Comparison of ENCODE assay signal across 7 mouse cellular contexts in genomic region chr10:88826188-88826946, GRCm38 (mm10). TPM values are rescaled to one million over a fixed set of nuclear protein-coding genes. Genes with fewer than 3 reads are reported as not detected.
DNase-seq lines count a peak whose midpoint lies in the region; ATAC-seq lines count a peak whose summit lies in the region.

Utp20 (minus strand) TSS chr10:88826804.

- peak within 1 kb of the TSS; percentile 75 for H3K4me3 ChIP-seq in intestine, embryonic 15.5 days (replicated peaks)
- peak within 1 kb of the TSS; percentile 92 for H3K4me3 ChIP-seq in midbrain, embryonic 10.5 days

- no peaks in the 10 kb centered on the region for H3K27me3 ChIP-seq in intestine, embryonic 15.5 days (replicated peaks)
- no peaks in the 10 kb centered on the region for H3K27me3 ChIP-seq in midbrain, embryonic 10.5 days (ENCODE audit: low read depth, poor library complexity, severe bottlenecking)

- H3K4me2 ChIP-seq in intestine, embryonic 15.5 days (replicated peaks): peak within 1 kb of the TSS; percentile 73

- peak; percentile 99 for ATAC-seq in intestine, embryonic 15.5 days

- peak within 1 kb of the TSS; percentile 64 for H3K9ac ChIP-seq in intestine, embryonic 15.5 days

- WGBS in intestine, embryonic 15.5 days: under 1% methylated on average over 44 of the region's 44 CpGs
- WGBS in midbrain, embryonic 10.5 days: 0% methylated on average over 44 of the region's 44 CpGs

- H3K36me3 ChIP-seq in intestine, embryonic 15.5 days: 0 out of 2 replicates have a peak, but pooled peaks cover 4% of the 10 kb centered on the region
- peaks cover 35% of the 10 kb centered on the region for H3K36me3 ChIP-seq in midbrain, embryonic 10.5 days

- intact Hi-C loops in gastrocnemius, postnatal 36 days (cut with DNase I): loop anchor here (10.0 kb wide), 1 partner anchor 452 kb away; the partner anchor contains the start of genes Dram1 and Gnptab
- intact Hi-C loops in left cerebral cortex, postnatal 25 days (cut with DNase I): loop anchor here (5.0 to 10.0 kb wide), 2 partner anchors 92 to 156 kb away; partner anchors contain the start of gene Arl1

- DNase-seq in adrenal gland, adult 18-20 months (ENCODE audit: low spot score in 2 of 2): peak; percentile 77 to 78
- DNase-seq in embryo, embryonic 11 days: peak; percentile 93
- peak; percentile 64 to 67 for DNase-seq in gastrocnemius, postnatal 36 days
- peak; percentile 88 to 89 for DNase-seq in left cerebral cortex, postnatal 25 days (ENCODE audit: low spot score in 2 of 2)
- DNase-seq in midbrain, embryonic 10.5 days (ENCODE audit: low spot score): peak; percentile 85
- peak; percentile 78 for DNase-seq in right cerebral cortex, postnatal 4 days

- H3K27ac ChIP-seq in intestine, embryonic 15.5 days: no peak within 1 kb of the TSS
- H3K27ac ChIP-seq in midbrain, embryonic 10.5 days (replicated peaks): peak within 1 kb of the TSS; percentile 82

- H3K9me3 ChIP-seq in intestine, embryonic 15.5 days: no peaks in the 10 kb centered on the region
- no peaks in the 10 kb centered on the region for H3K9me3 ChIP-seq in midbrain, embryonic 10.5 days (replicated peaks)

- no peaks in the 10 kb centered on the region for H3K4me1 ChIP-seq in intestine, embryonic 15.5 days (replicated peaks)
- H3K4me1 ChIP-seq in midbrain, embryonic 10.5 days: peaks cover 13% of the 10 kb centered on the region

RNA-seq across cellular contexts. Expression of gene Utp20, which starts in this region (rescaled TPM):
- total RNA-seq in adrenal gland, adult 18-20 months (2021): 10 to 100 TPM; 22.6 to 29.1 TPM
- total RNA-seq in gastrocnemius, postnatal 36 days (2021): 10 to 100 TPM in 1 of 2 experiments, 1 to 10 TPM in 1; 9.8 to 10.5 TPM
- 15.5 and 15.9 TPM in 2 replicates for polyA plus RNA-seq in intestine, embryonic 15.5 days (2015; fragmentation: Nextera tagmentation; extraction: Ambion mirVana)
- total RNA-seq in left cerebral cortex, postnatal 25 days (2021): 10 to 100 TPM; 15.6 to 20.8 TPM
- polyA plus RNA-seq in midbrain, embryonic 10.5 days (2016; fragmentation: Nextera tagmentation; extraction: Ambion mirVana): 19.4 and 20.9 TPM in 2 replicates
